Mouse (Mus musculus): Measurements from ENCODE around the gene Osbpl11. TPM values are rescaled to one million over a fixed set of nuclear protein-coding genes. Genes with fewer than 3 reads are reported as not detected.

The Osbpl11 gene
- 16.2 and 18.1 TPM in 2 replicates for polyA plus RNA-seq (2012; rRNA removed)

GRCm38 (mm10) chr16:33184901-33185260 lies at the start of gene Osbpl11:
Gene Osbpl11 (plus strand): TSS chr16:33185071.

DNA sequence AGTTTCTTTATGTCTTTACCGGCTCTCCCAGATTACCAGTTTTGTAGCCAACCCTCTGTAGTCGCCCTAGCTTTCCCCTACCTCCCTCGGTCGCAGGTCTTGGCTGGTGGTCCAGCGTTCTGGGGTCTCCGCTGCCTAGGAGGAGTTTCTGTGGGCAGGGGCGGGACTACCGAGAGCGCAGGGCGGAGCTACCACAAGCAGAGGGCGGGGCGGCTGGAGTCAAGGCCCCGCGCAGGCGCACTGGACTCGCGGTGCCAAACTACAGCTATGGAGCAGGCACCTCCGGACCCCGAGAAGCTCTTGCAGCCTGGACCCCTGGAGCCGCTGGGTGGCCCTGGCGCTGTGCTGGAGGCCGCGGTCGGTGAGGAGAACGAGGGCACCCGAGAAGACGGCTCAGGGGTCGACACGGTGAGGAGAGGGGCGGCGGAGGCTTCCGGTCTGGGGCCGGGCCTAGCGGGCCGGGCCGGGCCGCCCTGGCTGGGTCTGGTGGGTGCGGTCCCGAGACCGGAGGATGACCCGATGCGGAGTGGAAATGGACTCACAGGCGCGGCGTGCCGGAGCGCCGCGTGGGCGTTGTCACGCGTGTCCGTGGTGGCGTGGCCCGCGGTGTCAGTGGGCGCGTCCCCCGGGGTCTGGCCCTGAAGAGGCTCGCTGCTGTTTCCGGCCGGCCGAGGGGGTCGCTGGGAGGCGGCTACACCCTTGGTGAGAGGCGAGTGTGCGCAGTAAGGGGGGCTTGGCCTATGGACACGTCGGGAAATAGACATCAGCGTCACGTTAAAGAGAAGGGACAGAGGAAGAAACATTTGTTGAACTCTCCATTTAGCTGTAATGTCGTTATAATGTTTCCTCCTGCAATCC lies 66.6 kb downstream of the Osbpl11 start, which contains the start of gene Snx4:
TSS of gene Snx4 (plus strand) at position 249 of the 858 bp plus-strand sequence.

Other genes with a start within 250 kb of the Osbpl11 start
- 1.8 and 2.8 TPM in 2 replicates for gene Iqcg, start 128.9 kb upstream of the Osbpl11 start, polyA plus RNA-seq (2012; rRNA removed)
- 993 and 1,020 TPM in 2 replicates for gene Rpl35a, start 128.6 kb upstream of the Osbpl11 start, polyA plus RNA-seq (2012; rRNA removed)
- 7.5 and 8.9 TPM in 2 replicates for gene Lmln, start 122.5 kb upstream of the Osbpl11 start, polyA plus RNA-seq (2012; rRNA removed)
- 39.5 and 44.3 TPM in 2 replicates for gene Snx4, start 66.4 kb downstream of the Osbpl11 start, polyA plus RNA-seq (2012; rRNA removed)
- 26.6 and 27.5 TPM in 2 replicates for gene Zfp148, start 195.8 kb downstream of the Osbpl11 start, polyA plus RNA-seq (2012; rRNA removed)